Mouse (Mus musculus): ENCODE measurements around the gene Clic5.

- TF ChIP-seq CTCF (IDR thresholded peaks at IDR 0.05; ENCODE audit: low read depth) (0 out of 2 replicates have a peak, but pooled peaks have one; percentile 14), EP300 (IDR thresholded peaks at IDR 0.05; ENCODE audit: low read depth) (no peak)
Measured at GRCm38 (mm10) chr17:44188042-44188768, at the start of gene Clic5.

Data from liver, embryonic 14.5 days (tissue).